Mouse (Mus musculus) forebrain, embryonic 14.5 days (tissue): ENCODE measurements at regions not wholly inside any gene's neighbourhood (a gene's known extent, or its start where the extent isn't known, plus 50 kb on each side); places are given as distances from the start of the nearest gene placed in this dataset.

Source experiments
- ATAC-seq: fragments of 200-750 bp; cut with Nextera tagmentation; 2 replicates; pipeline ENCODE4 v1.8.0; 2017; ENCODE audit warnings: mild to moderate bottlenecking, moderate library complexity
- DNase-seq: peaks from one replicate; pipeline ENCODE4 v3.0.0-alpha.2; 2015; ENCODE audit warnings: low spot score
- H3K27ac ChIP-seq: fragments of 300-500 bp; sonication (generic); 2 replicates; pipeline ENCODE4 v1.5.1; 2014; ENCODE audit warnings: low read depth, mild to moderate bottlenecking, control low read depth, low read length, moderate library complexity
- H3K27me3 ChIP-seq: fragments of 300-500 bp; sonication (generic); replicated peaks from 2 replicates; pipeline ENCODE4 v1.6.1; 2014; ENCODE audit warnings: low read length, control low read depth, mixed read lengths; ENCODE audit not compliant: control insufficient read depth, insufficient read depth
- H3K36me3 ChIP-seq: fragments of 300-500 bp; sonication (generic); 2 replicates; pipeline ENCODE4 v1.6.1; 2014; ENCODE audit warnings: low read length, control low read depth; ENCODE audit not compliant: control insufficient read depth, insufficient read depth
- H3K4me1 ChIP-seq: fragments of 300-500 bp; sonication (generic); 2 replicates; pipeline ENCODE4 v1.6.1; 2014; ENCODE audit warnings: antibody characterized with exemption, low read length, control low read depth; ENCODE audit not compliant: control insufficient read depth, insufficient read depth
- H3K4me2 ChIP-seq: fragments of 300-500 bp; sonication (generic); 2 replicates; pipeline ENCODE4 v1.6.1; 2014; ENCODE audit warnings: mild to moderate bottlenecking, control low read depth, low read length
- H3K4me3 ChIP-seq: fragments of 300-500 bp; sonication (generic); 2 replicates; pipeline ENCODE4 v1.5.1; 2014; ENCODE audit warnings: low read depth, low read length, control low read depth
- H3K9ac ChIP-seq: fragments of 300-500 bp; sonication (generic); 2 replicates; pipeline ENCODE4 v1.6.1; 2014; ENCODE audit warnings: mild to moderate bottlenecking, low read length, control low read depth, moderate library complexity
- H3K9me3 ChIP-seq: fragments of 300-500 bp; sonication (generic); replicated peaks from 2 replicates; pipeline ENCODE4 v1.6.1; 2016; ENCODE audit warnings: low read length, control low read depth, mixed read lengths; ENCODE audit not compliant: control insufficient read depth
- WGBS: fragments of 180-500 bp; shearing (Covaris S2); extraction: QIAGEN DNeasy Blood & Tissue Kit; methylation state at CpG from one replicate; pipeline ENCODE4 v1.1.7; 2014; 5-methylcytosine and 5-hydroxymethylcytosine counted together

DNA sequence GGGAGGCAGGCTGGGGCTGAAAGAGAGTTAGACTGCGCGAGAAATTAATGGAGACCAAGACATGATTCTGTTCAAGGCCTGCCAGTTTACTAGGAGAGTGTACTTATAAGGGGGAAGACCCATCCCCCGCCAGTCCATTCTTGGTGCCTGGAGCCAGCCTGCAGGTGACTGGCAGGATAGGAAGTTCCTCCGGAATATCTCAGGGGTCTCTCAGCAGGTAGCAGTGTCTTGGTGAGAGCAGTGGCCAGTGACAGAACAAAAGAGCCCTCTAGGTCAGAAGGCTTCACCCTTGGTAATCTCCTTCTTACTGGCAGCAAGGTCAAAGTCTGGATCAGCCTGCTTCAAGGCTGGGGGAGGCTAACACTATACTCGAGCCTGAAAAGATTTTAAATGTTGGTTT lies 83.7 kb upstream of the Zfp804b start:
- Histone ChIP-seq H3K36me3 (no peaks in the 10 kb centered on the region), H3K27me3 (no peaks in the 10 kb centered on the region), H3K9me3 (no peaks in the 10 kb centered on the region), H3K4me3 (no peak overlapping the region), H3K9ac (no peak overlapping the region), H3K27ac (no peak overlapping the region), H3K4me2 (no peak overlapping the region), H3K4me1 (no peaks in the 10 kb centered on the region)
- WGBS: 42% methylated on average over 5 of the region's 5 CpGs
- DNase-seq (no peak), ATAC-seq (no peak)

DNA sequence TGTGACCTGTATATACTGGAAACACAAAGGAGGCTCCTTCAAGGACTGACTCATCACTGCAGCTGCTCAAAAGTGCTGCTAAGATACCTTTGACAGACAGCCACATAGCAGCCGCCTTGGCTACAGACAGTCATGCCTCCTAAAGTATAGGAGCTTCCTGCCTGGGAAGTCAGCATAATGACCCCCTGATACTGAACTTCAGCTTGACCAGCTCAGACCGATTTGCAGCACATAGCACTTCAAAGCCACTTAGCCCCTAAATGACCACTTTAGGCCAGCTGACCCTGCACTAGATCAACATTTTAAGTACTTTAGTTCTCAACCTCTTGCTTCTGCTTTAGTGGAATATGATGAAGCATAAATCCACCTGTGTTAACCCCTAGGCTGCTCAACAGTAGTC lies 91.9 kb upstream of the Zfp804b start:
- Histone ChIP-seq H3K36me3 (no peaks in the 10 kb centered on the region), H3K4me3 (no peak overlapping the region), H3K27ac (no peak overlapping the region), H3K4me1 (no peaks in the 10 kb centered on the region), H3K9ac (no peak overlapping the region), H3K27me3 (no peaks in the 10 kb centered on the region), H3K9me3 (no peaks in the 10 kb centered on the region), H3K4me2 (no peak overlapping the region)
- DNase-seq (no peak), ATAC-seq (no peak)
- WGBS: 86% methylated on average over 2 of the region's 2 CpGs

DNA sequence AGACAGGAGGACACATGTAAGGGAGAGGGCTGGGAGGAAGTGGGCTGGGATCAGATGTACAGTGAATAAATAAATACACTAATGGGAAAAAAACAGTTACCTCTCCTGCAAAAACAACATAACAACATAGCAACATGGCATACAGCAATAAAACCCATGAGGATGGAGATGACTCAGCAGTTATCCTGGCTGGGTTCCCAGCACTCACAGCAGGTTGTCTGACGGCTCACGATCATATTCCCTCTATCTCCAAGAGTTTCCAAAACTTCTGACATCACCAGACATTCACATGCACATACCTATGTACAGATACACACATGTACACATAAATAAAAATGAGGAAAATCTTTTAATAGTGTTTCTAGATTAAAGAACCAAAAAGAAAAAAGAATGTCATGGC lies 103.4 kb upstream of the Zfp804b start:
- Histone ChIP-seq H3K4me2 (no peak overlapping the region), H3K4me3 (no peak overlapping the region), H3K27ac (no peak overlapping the region), H3K9me3 (no peaks in the 10 kb centered on the region), H3K4me1 (no peaks in the 10 kb centered on the region), H3K9ac (no peak overlapping the region), H3K27me3 (no peaks in the 10 kb centered on the region), H3K36me3 (no peaks in the 10 kb centered on the region)
- ATAC-seq (no peak), DNase-seq (no peak)
- 78% methylated on average over 2 of the region's 2 CpGs for whole genome bisulfite sequencing

DNA sequence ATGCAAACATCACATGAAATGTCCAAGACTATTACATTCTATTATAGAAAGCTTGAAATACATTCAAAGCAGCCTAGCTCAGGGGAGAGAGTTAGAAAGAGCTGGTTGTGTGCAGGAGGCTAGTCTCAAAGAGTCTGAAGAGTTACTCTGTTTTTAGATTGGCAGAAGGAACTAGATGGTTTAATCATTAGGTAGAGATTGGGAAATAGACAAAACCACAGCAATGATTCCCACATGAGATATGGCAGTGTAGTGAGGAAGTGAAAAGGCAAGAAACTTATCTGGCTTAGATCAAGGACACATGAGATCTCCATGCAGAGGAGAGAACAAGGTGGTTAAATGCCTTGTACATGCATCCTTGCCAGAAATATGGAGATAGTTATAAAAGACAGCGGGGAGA lies 110.3 kb upstream of the Zfp804b start:
- 89% methylated on average over 1 of the region's 1 CpGs for WGBS
- no peak for DNase-seq
- H3K36me3 ChIP-seq: no peaks in the 10 kb centered on the region
- ATAC-seq: no peak
- no peak overlapping the region for H3K4me3 ChIP-seq
- no peaks in the 10 kb centered on the region for H3K9me3 ChIP-seq
- H3K4me1 ChIP-seq: no peaks in the 10 kb centered on the region
- H3K9ac ChIP-seq: no peak overlapping the region
- no peak overlapping the region for H3K4me2 ChIP-seq
- no peaks in the 10 kb centered on the region for H3K27me3 ChIP-seq
- no peak overlapping the region for H3K27ac ChIP-seq

DNA sequence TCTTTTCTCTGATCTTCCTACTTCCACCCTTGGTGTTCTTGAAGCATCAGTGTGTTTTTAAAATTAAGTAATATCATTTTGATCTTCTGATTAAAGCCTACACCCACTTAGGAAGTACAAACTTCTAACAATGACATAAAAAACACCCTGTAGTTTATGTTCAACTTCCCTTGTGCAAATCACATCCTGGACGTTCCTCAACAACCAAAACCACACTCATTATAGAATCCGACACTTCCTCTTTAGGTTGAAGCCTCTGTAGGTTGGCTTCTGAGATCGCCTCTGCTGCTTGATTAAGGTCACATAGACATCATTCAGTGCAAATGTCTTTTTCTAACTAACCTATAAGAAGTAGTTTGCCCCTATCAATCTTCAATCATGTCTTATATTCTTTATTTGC lies 112.5 kb upstream of the Zfp804b start:
- WGBS: 85% methylated on average over 3 of the region's 3 CpGs
- no peaks in the 10 kb centered on the region for H3K4me1 ChIP-seq
- no peak overlapping the region for H3K4me3 ChIP-seq

DNA sequence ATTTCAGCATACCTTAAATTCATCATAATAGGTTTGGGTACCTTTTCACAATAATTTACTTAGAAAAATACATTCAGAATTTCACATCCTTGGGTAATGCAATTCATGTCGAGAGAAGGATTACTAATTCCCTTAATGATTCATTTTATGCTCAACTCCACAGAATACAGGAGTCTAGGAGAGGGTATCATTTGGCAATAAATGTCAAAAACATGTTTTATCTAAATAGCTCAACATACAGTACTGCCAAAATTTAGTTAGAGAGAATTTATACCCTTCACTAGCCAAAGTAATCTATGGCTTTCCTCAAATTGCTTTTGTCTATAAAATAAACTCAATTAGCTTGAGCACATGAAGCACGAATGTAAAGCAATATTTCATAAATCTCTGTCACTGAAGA lies 144.6 kb upstream of the Zfp804b start:
- no peak overlapping the region for H3K4me2 ChIP-seq
- WGBS: 77% methylated on average over 2 of the region's 2 CpGs

More for the DNA sequence above, 112.5 kb upstream of the Zfp804b start:
- ATAC-seq: no peak
- no peak for DNase-seq
- no peaks in the 10 kb centered on the region for H3K36me3 ChIP-seq
- H3K9ac ChIP-seq: no peak overlapping the region
- H3K27ac ChIP-seq: no peak overlapping the region
- no peaks in the 10 kb centered on the region for H3K9me3 ChIP-seq
- H3K27me3 ChIP-seq: no peaks in the 10 kb centered on the region
- no peak overlapping the region for H3K4me2 ChIP-seq

DNA sequence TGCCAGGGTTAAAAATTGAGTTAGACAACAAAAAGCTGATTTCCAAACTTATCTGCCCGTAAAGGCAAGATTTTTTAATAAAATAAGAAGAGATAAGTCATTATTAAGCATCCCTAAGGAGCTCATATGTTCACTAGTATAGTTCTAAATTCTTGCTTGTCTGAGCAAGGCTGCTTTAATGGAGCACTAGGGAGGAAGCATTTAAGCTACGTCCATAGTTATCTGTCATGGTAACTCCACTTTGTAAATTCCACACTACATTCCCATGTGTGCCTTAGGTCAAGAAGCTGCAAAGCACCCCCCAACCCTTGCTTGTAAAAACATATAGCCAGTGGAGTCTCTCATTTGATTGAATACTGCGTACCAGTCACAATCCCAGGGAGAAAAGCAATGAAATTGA lies 145.0 kb upstream of the Zfp804b start:
- Histone ChIP-seq H3K9me3 (no peaks in the 10 kb centered on the region), H3K4me3 (no peak overlapping the region), H3K4me2 (no peak overlapping the region), H3K4me1 (no peaks in the 10 kb centered on the region), H3K27ac (no peak overlapping the region), H3K27me3 (no peaks in the 10 kb centered on the region), H3K36me3 (no peaks in the 10 kb centered on the region), H3K9ac (no peak overlapping the region)
- no peak for ATAC-seq
- WGBS: 87% methylated on average over 3 of the region's 3 CpGs
- no peak for DNase-seq

More for the DNA sequence above, 144.6 kb upstream of the Zfp804b start:
- H3K36me3 ChIP-seq: no peaks in the 10 kb centered on the region
- H3K27me3 ChIP-seq: no peaks in the 10 kb centered on the region
- H3K9me3 ChIP-seq: no peaks in the 10 kb centered on the region
- no peak overlapping the region for H3K27ac ChIP-seq
- no peak overlapping the region for H3K4me3 ChIP-seq
- DNase-seq (no peak), ATAC-seq (no peak)
- H3K9ac ChIP-seq: no peak overlapping the region
- H3K4me1 ChIP-seq: no peaks in the 10 kb centered on the region

DNA sequence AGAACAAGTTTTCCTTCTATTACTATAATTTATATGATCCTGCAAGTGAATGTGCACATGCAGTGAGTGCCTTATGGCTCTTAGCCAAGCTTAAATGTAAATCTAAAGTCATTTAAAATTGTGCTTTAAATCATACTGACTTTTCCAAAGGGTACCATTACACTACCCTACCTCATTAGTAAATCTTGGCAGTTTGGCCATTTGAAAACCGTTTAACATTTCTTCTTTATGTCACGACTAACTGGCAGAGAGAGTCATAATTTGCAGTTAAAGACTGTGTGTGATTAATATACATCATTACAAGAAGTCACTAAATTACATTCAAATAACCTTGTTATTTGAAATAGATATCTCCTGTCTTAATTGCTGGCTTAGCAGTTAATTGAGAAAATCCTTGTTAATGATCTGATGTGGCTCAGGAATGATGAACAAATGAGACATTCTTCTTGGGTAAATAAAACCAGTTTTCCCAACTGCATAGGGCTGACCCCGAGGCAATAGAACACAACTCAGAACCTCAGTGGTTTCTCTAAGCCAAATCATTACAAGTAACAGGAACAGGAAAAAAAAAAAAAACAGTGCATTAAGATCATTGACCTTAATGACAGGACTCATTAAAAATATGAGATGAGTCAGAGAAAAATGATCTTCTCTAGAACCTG lies 173.1 kb upstream of the Zfp804b start:
- Histone ChIP-seq H3K9me3 (no peaks in the 10 kb centered on the region), H3K4me1 (no peaks in the 10 kb centered on the region), H3K36me3 (no peaks in the 10 kb centered on the region), H3K27ac (no peak overlapping the region), H3K27me3 (no peaks in the 10 kb centered on the region), H3K4me3 (no peak overlapping the region), H3K9ac (no peak overlapping the region), H3K4me2 (no peak overlapping the region)
- 36% methylated on average over 3 of the region's 3 CpGs for WGBS
- DNase-seq (no peak), ATAC-seq (no peak)

DNA sequence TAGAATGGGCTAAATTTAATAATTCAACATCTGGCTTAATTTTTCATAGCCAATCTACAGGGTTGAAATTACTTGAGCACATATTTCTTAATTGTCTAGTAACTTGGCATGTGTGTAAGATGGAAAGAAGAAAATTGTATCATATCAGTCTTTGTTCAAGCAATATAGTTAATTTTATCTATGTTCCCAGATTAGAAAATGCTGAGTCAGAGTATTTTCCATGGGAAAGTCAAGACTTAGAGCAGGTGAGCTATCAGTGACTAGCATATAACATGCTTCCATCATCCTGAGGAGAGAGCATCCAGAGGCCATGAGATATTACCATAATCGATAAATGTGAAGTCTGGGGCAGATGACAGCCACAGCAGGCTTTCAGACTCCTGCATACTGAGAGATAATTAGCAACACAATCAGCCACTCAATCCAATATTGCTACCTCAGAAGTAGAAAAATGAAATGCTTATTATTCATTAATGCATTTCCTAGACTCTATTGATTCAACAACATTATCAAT lies 188.2 kb upstream of the Zfp804b start:
- ATAC-seq: no peak

More for the DNA sequence above, 188.2 kb upstream of the Zfp804b start:
- 90% methylated on average over 1 of the region's 1 CpGs for WGBS
- Histone ChIP-seq H3K4me1 (no peaks in the 10 kb centered on the region), H3K27me3 (no peaks in the 10 kb centered on the region), H3K4me3 (no peak overlapping the region), H3K36me3 (no peaks in the 10 kb centered on the region), H3K27ac (no peak overlapping the region), H3K4me2 (no peak overlapping the region), H3K9ac (no peak overlapping the region), H3K9me3 (no peaks in the 10 kb centered on the region)
- DNase-seq: no peak
